Mouse (Mus musculus): Measurements from ENCODE around the gene Car9. TPM values are rescaled to one million over a fixed set of nuclear protein-coding genes. Genes with fewer than 3 reads are reported as not detected.

The Car9 gene
- polyA plus RNA-seq, 1 experiment from 2014 or later, result 1.6 TPM

- DNase-seq (ENCODE audit: low spot score), result no peak
Observed at GRCm38 (mm10) chr4:43561436-43561996, 54.8 kb downstream of the Car9 start.

- peak; percentile 94 for DNase-seq (ENCODE audit: low spot score)
Observed at GRCm38 (mm10) chr4:43561997-43562768, 55.4 kb downstream of the Car9 start, which contains the start of the genes Creb3 and Tln1. Gene Creb3 (plus strand): TSS chr4:43562332. Gene Tln1 (minus strand): TSS chr4:43562691.

GRCm38 (mm10) chr4:43562769-43563600 lies 56.2 kb downstream of the Car9 start:
- no peak for DNase-seq (ENCODE audit: low spot score)

Other genes with a start within 250 kb of the Car9 start
- gene Atp8b5, start 239.8 kb upstream of the Car9 start, polyA plus RNA-seq (2015; fragmentation: Nextera tagmentation; extraction: Ambion mirVana), result 0.03 and 0.13 TPM in 2 replicates
- gene Rusc2, start 125.0 kb upstream of the Car9 start, polyA plus RNA-seq (2015; fragmentation: Nextera tagmentation; extraction: Ambion mirVana), result 0.48 and 0.69 TPM in 2 replicates
- 0.14 and 0.19 TPM in 2 replicates for gene Fam166b, start 77.8 kb upstream of the Car9 start, polyA plus RNA-seq (2015; fragmentation: Nextera tagmentation; extraction: Ambion mirVana)
- gene Tesk1, start 65.0 kb upstream of the Car9 start, polyA plus RNA-seq (2015; fragmentation: Nextera tagmentation; extraction: Ambion mirVana), result 2.1 and 2.8 TPM in 2 replicates
- gene Cd72, start 52.3 kb upstream of the Car9 start, polyA plus RNA-seq (2015; fragmentation: Nextera tagmentation; extraction: Ambion mirVana), result 6.4 and 6.6 TPM in 2 replicates
- gene Sit1, start 23.2 kb upstream of the Car9 start, polyA plus RNA-seq (2015; fragmentation: Nextera tagmentation; extraction: Ambion mirVana), result 138 and 168 TPM in 2 replicates
- gene Ccdc107, start 14.1 kb upstream of the Car9 start, polyA plus RNA-seq (2015; fragmentation: Nextera tagmentation; extraction: Ambion mirVana), result 85.1 and 92.8 TPM in 2 replicates
- 35.5 and 37.1 TPM in 2 replicates for gene Arhgef39, start 7.3 kb upstream of the Car9 start, polyA plus RNA-seq (2015; fragmentation: Nextera tagmentation; extraction: Ambion mirVana)
- gene Tpm2, start 16.8 kb downstream of the Car9 start, polyA plus RNA-seq (2015; fragmentation: Nextera tagmentation; extraction: Ambion mirVana), result 28.1 and 34.2 TPM in 2 replicates
- 51.7 and 61.2 TPM in 2 replicates for gene Creb3, start 55.4 kb downstream of the Car9 start, polyA plus RNA-seq (2015; fragmentation: Nextera tagmentation; extraction: Ambion mirVana)
- 80.7 and 87.0 TPM in 2 replicates for gene Tln1, start 55.7 kb downstream of the Car9 start, polyA plus RNA-seq (2015; fragmentation: Nextera tagmentation; extraction: Ambion mirVana)
- gene Rgp1, start 71.7 kb downstream of the Car9 start, polyA plus RNA-seq (2015; fragmentation: Nextera tagmentation; extraction: Ambion mirVana), result 18.9 and 21.1 TPM in 2 replicates
- 26.9 and 29.3 TPM in 2 replicates for gene Gba2, start 71.9 kb downstream of the Car9 start, polyA plus RNA-seq (2015; fragmentation: Nextera tagmentation; extraction: Ambion mirVana)
- 0.23 TPM in 1 of 2 replicates, not detected in the other for gene Msmp, start 77.5 kb downstream of the Car9 start, polyA plus RNA-seq (2015; fragmentation: Nextera tagmentation; extraction: Ambion mirVana)
- gene Npr2, start 125.0 kb downstream of the Car9 start, polyA plus RNA-seq (2015; fragmentation: Nextera tagmentation; extraction: Ambion mirVana), result 0.75 and 0.91 TPM in 2 replicates
- gene Spag8, start 146.6 kb downstream of the Car9 start, polyA plus RNA-seq (2015; fragmentation: Nextera tagmentation; extraction: Ambion mirVana), result 0.14 and 0.66 TPM in 2 replicates
- 74.1 and 74.7 TPM in 2 replicates for gene Hint2, start 149.5 kb downstream of the Car9 start, polyA plus RNA-seq (2015; fragmentation: Nextera tagmentation; extraction: Ambion mirVana)
- gene Tmem8b, start 162.0 kb downstream of the Car9 start, polyA plus RNA-seq (2015; fragmentation: Nextera tagmentation; extraction: Ambion mirVana), result 0.76 and 1.1 TPM in 2 replicates
- gene Fam221b, start 162.2 kb downstream of the Car9 start, polyA plus RNA-seq (2015; fragmentation: Nextera tagmentation; extraction: Ambion mirVana), result 3.2 and 3.3 TPM in 2 replicates
- gene Olfr70, start 193.8 kb downstream of the Car9 start, polyA plus RNA-seq (2015; fragmentation: Nextera tagmentation; extraction: Ambion mirVana), result not detected in 2 replicates
- not detected in 2 replicates for gene Olfr71, start 203.3 kb downstream of the Car9 start, polyA plus RNA-seq (2015; fragmentation: Nextera tagmentation; extraction: Ambion mirVana)
- 1.1 and 1.5 TPM in 2 replicates for gene Hrct1, start 220.2 kb downstream of the Car9 start, polyA plus RNA-seq (2015; fragmentation: Nextera tagmentation; extraction: Ambion mirVana)
- 0.28 and 0.43 TPM in 2 replicates for gene Spaar, start 223.1 kb downstream of the Car9 start, polyA plus RNA-seq (2015; fragmentation: Nextera tagmentation; extraction: Ambion mirVana)

Measured in thymus, postnatal 0 days (tissue).